Mouse (Mus musculus) forebrain, embryonic 11.5 days (tissue): Measurements from ENCODE around the gene AF067061. TPM values are rescaled to one million over a fixed set of nuclear protein-coding genes. Genes with fewer than 3 reads are reported as not detected.

Experiments
- ATAC-seq: fragments of 200-750 bp; cut with Nextera tagmentation; replicated peaks from 2 replicates; pipeline ENCODE4 v1.8.0; 2017; ENCODE audit warnings: moderate TSS enrichment; ENCODE audit not compliant: low FRiP score
- DNase-seq: peaks from one replicate; pipeline ENCODE4 v3.0.0-alpha.2; 2017; ENCODE audit warnings: low spot score
- H3K27ac ChIP-seq: fragments of 300-500 bp; sonication (generic); 2 replicates; pipeline ENCODE4 v1.5.1; 2014; ENCODE audit warnings: low read depth, low read length
- H3K27me3 ChIP-seq: fragments of 300-500 bp; sonication (generic); 2 replicates; pipeline ENCODE4 v1.6.1; 2014; ENCODE audit warnings: mild to moderate bottlenecking, low read length, mixed read lengths; ENCODE audit not compliant: control insufficient read depth, insufficient read depth
- H3K36me3 ChIP-seq: fragments of 300-500 bp; sonication (generic); 2 replicates; pipeline ENCODE4 v1.6.1; 2014; ENCODE audit warnings: mild to moderate bottlenecking, low read length, moderate library complexity, mixed read lengths; ENCODE audit not compliant: control insufficient read depth, insufficient read depth
- H3K4me1 ChIP-seq: fragments of 300-500 bp; sonication (generic); replicated peaks from 2 replicates; pipeline ENCODE4 v1.6.1; 2014; ENCODE audit warnings: low read length, mixed read lengths; ENCODE audit not compliant: control insufficient read depth, insufficient read depth
- H3K4me2 ChIP-seq: fragments of 300-500 bp; sonication (generic); 2 replicates; pipeline ENCODE4 v1.6.1; 2014; ENCODE audit warnings: low read depth, mild to moderate bottlenecking, low read length, moderate library complexity, mixed read lengths; ENCODE audit not compliant: severe bottlenecking
- H3K4me3 ChIP-seq: fragments of 300-500 bp; sonication (generic); 2 replicates; pipeline ENCODE4 v1.5.1; 2014; ENCODE audit warnings: low read depth, low read length
- H3K9ac ChIP-seq: fragments of 300-500 bp; sonication (generic); 2 replicates; pipeline ENCODE4 v1.6.1; 2014; ENCODE audit warnings: low read length
- H3K9me3 ChIP-seq: fragments of 300-500 bp; sonication (generic); 2 replicates; pipeline ENCODE4 v1.6.1; 2016; ENCODE audit warnings: low read length, mixed read lengths; ENCODE audit not compliant: control insufficient read depth
- WGBS: fragments of 180-500 bp; shearing (Covaris S2); extraction: QIAGEN DNeasy Blood & Tissue Kit; methylation state at CpG from one replicate; pipeline ENCODE4 v1.1.7; 2014; 5-methylcytosine and 5-hydroxymethylcytosine counted together
- polyA plus RNA-seq: library from polyadenylated mRNA; unstranded; fragments of >200 nt; fragmentation: Nextera tagmentation; extraction: Ambion mirVana; gene quantifications from 2 replicates; pipeline ENCODE4 v1.2.1, GENCODE M21; 2014

Gene AF067061
- polyA plus RNA-seq, 1 experiment from 2014 or later = not detected

- Histone ChIP-seq H3K9me3 (no peaks in the 10 kb centered on the region), H3K27me3 (no peaks in the 10 kb centered on the region), H3K4me2 (no peak overlapping the region), H3K36me3 (no peaks in the 10 kb centered on the region), H3K4me3 (no peak overlapping the region), H3K9ac (no peak overlapping the region), H3K27ac (no peak overlapping the region), H3K4me1 (no peaks in the 10 kb centered on the region)
- DNase-seq = peak; percentile 58
- 50% methylated on average over 14 of the region's 14 CpGs for WGBS
- ATAC-seq = no peak
Measured at GRCm38 (mm10) chr13:120313584-120313983, 50.7 kb downstream of the AF067061 start.

Other genes with a start within 250 kb of the AF067061 start
- gene Gm36079, start 236.1 kb upstream of the AF067061 start, polyA plus RNA-seq = not detected in 2 replicates
- not detected in 2 replicates for gene Gm21188, start 210.9 kb upstream of the AF067061 start, polyA plus RNA-seq
- not detected in 2 replicates for gene Gm20767, start 122.9 kb upstream of the AF067061 start, polyA plus RNA-seq
- gene Gm21818, start 90.7 kb upstream of the AF067061 start, polyA plus RNA-seq = not detected in 2 replicates
- not detected in 2 replicates for gene Gm21762, start 47.2 kb upstream of the AF067061 start, polyA plus RNA-seq
- not detected in 2 replicates for gene Gm21731, start 24.0 kb upstream of the AF067061 start, polyA plus RNA-seq
- 0.23 TPM in 1 of 2 replicates, not detected in the other for gene BC147527, start 37.3 kb downstream of the AF067061 start, polyA plus RNA-seq
- not detected in 2 replicates for gene Tcstv3, start 53.8 kb downstream of the AF067061 start, polyA plus RNA-seq